Mouse (Mus musculus) kidney, adult 2 months (tissue): Measurements from ENCODE around the gene Rora. TPM values are rescaled to one million over a fixed set of nuclear protein-coding genes. Genes with fewer than 3 reads are reported as not detected.

Experiments
- DNase-seq: peaks from one replicate; pipeline ENCODE4 v3.0.0; 2021
- H3K27ac ChIP-seq: fragments of 200-500 bp; 2 replicates; pipeline ENCODE4 v1.5.1; 2012; ENCODE audit warnings: low read depth, low read length, control low read depth, inconsistent platforms; ENCODE audit not compliant: insufficient read depth
- H3K27me3 ChIP-seq: fragments of 200-500 bp; replicated peaks from 2 replicates; pipeline ENCODE4 v1.6.1; 2012; ENCODE audit warnings: mild to moderate bottlenecking, moderate library complexity, low read length, inconsistent platforms; ENCODE audit not compliant: control insufficient read depth, insufficient read depth
- H3K36me3 ChIP-seq: fragments of 200-500 bp; 2 replicates; pipeline ENCODE4 v1.6.1; 2012; ENCODE audit warnings: mild to moderate bottlenecking, moderate library complexity, low read length, inconsistent platforms; ENCODE audit not compliant: control insufficient read depth, insufficient read depth
- H3K4me1 ChIP-seq: fragments of 200-500 bp; 2 replicates; pipeline ENCODE4 v1.6.1; 2011; ENCODE audit warnings: low read length; ENCODE audit not compliant: control insufficient read depth, insufficient read depth
- H3K4me3 ChIP-seq: fragments of 200-500 bp; 2 replicates; pipeline ENCODE4 v1.5.1; 2011; ENCODE audit warnings: mild to moderate bottlenecking, low read depth, low read length, control low read depth; ENCODE audit not compliant: insufficient read depth
- CTCF ChIP-seq: fragments of 200-500 bp; conservative IDR thresholded peaks from 2 replicates; pipeline ENCODE4 v1.5.1; 2011; ENCODE audit warnings: low read depth, mild to moderate bottlenecking, control low read depth, low read length, moderate library complexity, mixed read lengths; ENCODE audit not compliant: insufficient read depth, insufficient read length
- POLR2A ChIP-seq: fragments of 200-500 bp; IDR thresholded peaks from one replicate; pipeline ENCODE4 v1.6.1; 2011; ENCODE audit warnings: low read depth, low read length, control low read depth
- WGBS: fragments of 180-500 bp; shearing (Covaris S2); methylation state at CpG from one replicate; pipeline ENCODE4 v1.1.7; 2018; 5-methylcytosine and 5-hydroxymethylcytosine counted together
- polyA plus RNA-seq: library from polyadenylated mRNA; depleted of rRNA; stranded (reverse); fragments of >200 nt; gene quantifications from 2 replicates; pipeline ENCODE4 v1.2.3, GENCODE M21; 2012

Gene Rora
- polyA plus RNA-seq, 1 experiment, result 15.5 TPM

- Histone ChIP-seq H3K27ac (no peak overlapping the region), H3K27me3 (no peaks in the 10 kb centered on the region), H3K4me1 (no peaks in the 10 kb centered on the region), H3K36me3 (no peaks in the 10 kb centered on the region), H3K4me3 (no peak overlapping the region)
- whole genome bisulfite sequencing, result 68% methylated on average over 6 of the region's 6 CpGs
- TF ChIP-seq POLR2A (no peak), CTCF (no peak)
- no peak for DNase-seq
Observed at GRCm38 (mm10) chr9:68947707-68948106, 294.1 kb downstream of the Rora start.

GRCm38 (mm10) chr9:68948141-68948540 is 294.6 kb downstream of the Rora start:
- no peaks in the 10 kb centered on the region for H3K4me1 ChIP-seq
- H3K36me3 ChIP-seq, result no peaks in the 10 kb centered on the region
- TF ChIP-seq CTCF (no peak), POLR2A (no peak)
- H3K27me3 ChIP-seq, result no peaks in the 10 kb centered on the region
- WGBS, result 75% methylated on average over 3 of the region's 3 CpGs
- no peak overlapping the region for H3K27ac ChIP-seq
- no peak for DNase-seq
- H3K4me3 ChIP-seq, result no peak overlapping the region

- no peak for TF ChIP-seq POLR2A
- no peak for TF ChIP-seq CTCF
- H3K4me1 ChIP-seq, result no peaks in the 10 kb centered on the region; the same call in 1 of the 2 replicates
- H3K27ac ChIP-seq, result no peak overlapping the region
- no peaks in the 10 kb centered on the region for H3K36me3 ChIP-seq
- WGBS, result 21% methylated on average over 12 of the region's 12 CpGs
- peak; percentile 41 for DNase-seq
- H3K27me3 ChIP-seq, result no peaks in the 10 kb centered on the region
- H3K4me3 ChIP-seq, result no peak overlapping the region
Observed at GRCm38 (mm10) chr9:68956210-68956874, 302.8 kb downstream of the Rora start.

GRCm38 (mm10) chr9:68956938-68957573 is 303.5 kb downstream of the Rora start:
- DNase-seq, result peak; percentile 70
- TF ChIP-seq POLR2A (no peak), CTCF (peak; percentile 70)
- no peaks in the 10 kb centered on the region; the same call in 1 of the 2 replicates for H3K4me1 ChIP-seq
- H3K4me3 ChIP-seq, result no peak overlapping the region
- 64% methylated on average over 5 of the region's 5 CpGs for WGBS
- H3K27ac ChIP-seq, result no peak overlapping the region
- H3K36me3 ChIP-seq, result no peaks in the 10 kb centered on the region
- H3K27me3 ChIP-seq, result no peaks in the 10 kb centered on the region

- no peak overlapping the region for H3K4me3 ChIP-seq
- no peaks in the 10 kb centered on the region for H3K27me3 ChIP-seq
- no peaks in the 10 kb centered on the region for H3K36me3 ChIP-seq
- no peak for TF ChIP-seq CTCF
- no peak for TF ChIP-seq POLR2A
- WGBS, result 85% methylated on average over 3 of the region's 3 CpGs
- no peaks in the 10 kb centered on the region; the same call in 1 of the 2 replicates for H3K4me1 ChIP-seq
- no peak for DNase-seq
- no peak overlapping the region for H3K27ac ChIP-seq
Observed at GRCm38 (mm10) chr9:68957793-68958192, 304.2 kb downstream of the Rora start.

- Histone ChIP-seq H3K36me3 (no peaks in the 10 kb centered on the region), H3K27me3 (no peaks in the 10 kb centered on the region), H3K27ac (no peak overlapping the region), H3K4me3 (no peak overlapping the region), H3K4me1 (no peaks in the 10 kb centered on the region; the same call in 1 of the 2 replicates)
- no peak for DNase-seq
- TF ChIP-seq CTCF, result no peak
- no peak for TF ChIP-seq POLR2A
- 80% methylated on average over 5 of the region's 5 CpGs for WGBS
Observed at GRCm38 (mm10) chr9:68958919-68959318, 305.3 kb downstream of the Rora start.

- H3K4me1 ChIP-seq, result no peaks in the 10 kb centered on the region
- TF ChIP-seq POLR2A, result no peak
- TF ChIP-seq CTCF, result no peak
- H3K4me3 ChIP-seq, result no peak overlapping the region
- WGBS, result 93% methylated on average over 5 of the region's 5 CpGs
- H3K27me3 ChIP-seq, result no peaks in the 10 kb centered on the region
- H3K36me3 ChIP-seq, result no peaks in the 10 kb centered on the region
- no peak overlapping the region for H3K27ac ChIP-seq
- no peak for DNase-seq
Observed at GRCm38 (mm10) chr9:68963898-68964297, 310.3 kb downstream of the Rora start.
